Mouse (Mus musculus): Measurements from ENCODE around the gene Vwf. TPM values are rescaled to one million over a fixed set of nuclear protein-coding genes. Genes with fewer than 3 reads are reported as not detected.

Gene Vwf
- total RNA-seq, 2 experiments from 2014 or later: 0.10 to 5.1 TPM

DNA sequence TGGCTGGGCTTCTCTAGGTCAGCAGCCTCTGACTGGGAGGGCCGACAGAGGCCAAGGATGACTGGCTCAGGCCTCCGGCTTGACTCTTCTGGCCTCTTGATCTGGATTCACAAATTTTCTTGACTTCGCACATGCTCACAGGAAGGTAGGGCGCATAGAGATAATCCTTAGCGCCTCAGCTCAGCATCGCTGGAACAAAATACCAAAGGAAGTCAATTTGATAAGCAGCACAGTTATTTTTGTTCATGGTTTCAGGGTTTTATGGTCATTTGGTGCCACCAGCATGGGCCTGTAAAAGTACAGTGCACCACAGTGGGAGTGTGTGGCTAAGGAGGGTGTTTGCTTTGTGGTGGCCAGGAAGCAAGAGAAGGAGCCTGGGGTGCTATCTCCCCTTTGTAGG, 37.1 kb downstream of the Vwf start:
- ATAC-seq (replicated peaks; ENCODE audit: poor library complexity, severe bottlenecking): no peak

DNA sequence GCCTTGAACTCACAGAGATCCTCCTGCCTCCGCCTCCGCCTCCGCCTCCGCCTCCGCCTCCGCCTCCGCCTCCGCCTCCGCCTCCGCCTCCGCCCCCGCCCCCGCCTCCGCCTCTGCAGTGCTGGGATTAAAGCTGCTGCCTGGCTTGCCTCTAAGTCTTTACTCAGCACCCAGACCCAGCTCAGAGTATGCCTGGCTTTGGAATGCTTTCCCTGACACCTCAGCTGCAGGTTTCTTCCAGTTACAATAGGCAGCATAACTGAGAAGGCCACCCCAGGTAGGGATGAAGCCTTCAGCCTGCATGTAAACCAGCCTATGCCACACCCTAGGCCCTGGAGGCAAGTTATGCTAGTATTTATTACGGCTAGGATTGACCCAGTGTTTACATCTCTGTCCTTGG, 37.7 kb downstream of the Vwf start:
- no peak for ATAC-seq (replicated peaks; ENCODE audit: poor library complexity, severe bottlenecking)

DNA sequence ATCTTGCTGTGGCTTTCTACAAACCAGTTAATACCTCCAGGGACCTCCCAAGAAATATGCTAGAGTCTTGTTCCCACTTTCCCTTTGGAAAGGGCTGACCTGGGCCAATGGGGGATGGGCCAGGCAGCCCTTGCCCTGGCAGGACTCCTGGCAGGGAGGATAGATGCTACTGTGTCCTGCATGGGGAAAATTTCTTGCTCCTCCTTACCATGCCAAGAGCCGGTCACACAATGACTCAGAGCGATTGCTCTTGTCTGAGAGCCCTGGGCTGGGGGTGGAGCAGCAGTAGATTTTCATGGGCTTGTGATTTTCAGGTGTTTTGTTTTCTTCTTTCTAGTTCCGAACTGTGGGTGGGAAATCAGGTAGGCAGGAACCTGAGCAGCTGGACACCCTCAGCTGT, 39.0 kb downstream of the Vwf start:
- no peak for ATAC-seq (replicated peaks; ENCODE audit: poor library complexity, severe bottlenecking)

DNA sequence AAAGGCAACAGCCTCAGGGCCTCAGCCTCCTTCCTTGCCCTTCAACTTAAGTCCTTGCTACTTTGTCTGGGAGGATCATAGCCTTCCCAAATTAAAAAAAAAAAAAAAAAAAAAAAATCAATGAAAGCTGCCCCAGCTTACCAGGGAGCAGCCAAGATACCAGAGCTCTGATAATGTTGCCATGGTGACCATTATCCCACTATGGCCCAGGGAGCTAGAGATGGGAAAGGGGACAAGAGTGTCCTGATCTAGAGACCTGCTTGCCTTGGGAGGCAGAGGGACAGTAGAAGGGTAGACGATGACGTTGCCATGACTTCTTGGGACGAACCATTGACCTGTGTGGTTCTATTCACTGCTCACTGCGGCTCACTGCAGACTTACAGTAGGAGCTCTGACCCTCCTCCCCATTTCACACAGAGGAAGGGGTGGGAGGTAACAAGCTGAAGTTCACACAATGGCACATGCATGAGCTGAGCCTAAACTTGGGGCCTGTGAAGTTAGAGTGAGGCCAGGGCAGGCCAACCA, 39.5 kb downstream of the Vwf start:
- ATAC-seq (replicated peaks; ENCODE audit: poor library complexity, severe bottlenecking): no peak

DNA sequence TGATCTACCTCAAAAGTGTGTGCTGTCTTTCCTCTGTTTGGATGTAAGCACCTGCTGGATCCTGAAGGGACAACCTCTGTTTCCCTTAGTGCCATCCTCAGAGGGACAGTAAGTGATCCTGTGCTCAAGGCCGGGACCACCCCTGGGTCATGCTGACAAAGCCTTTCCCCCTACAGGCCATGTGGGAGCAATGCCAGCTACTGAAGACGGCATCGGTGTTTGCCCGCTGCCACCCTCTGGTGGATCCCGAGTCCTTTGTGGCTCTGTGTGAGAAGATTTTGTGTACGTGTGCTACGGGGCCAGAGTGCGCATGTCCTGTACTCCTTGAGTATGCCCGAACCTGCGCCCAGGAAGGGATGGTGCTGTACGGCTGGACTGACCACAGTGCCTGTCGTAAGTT, 41.7 kb downstream of the Vwf start:
- peak; percentile 35; the same call in 1 of the 2 replicates for ATAC-seq (replicated peaks; ENCODE audit: poor library complexity, severe bottlenecking)

DNA sequence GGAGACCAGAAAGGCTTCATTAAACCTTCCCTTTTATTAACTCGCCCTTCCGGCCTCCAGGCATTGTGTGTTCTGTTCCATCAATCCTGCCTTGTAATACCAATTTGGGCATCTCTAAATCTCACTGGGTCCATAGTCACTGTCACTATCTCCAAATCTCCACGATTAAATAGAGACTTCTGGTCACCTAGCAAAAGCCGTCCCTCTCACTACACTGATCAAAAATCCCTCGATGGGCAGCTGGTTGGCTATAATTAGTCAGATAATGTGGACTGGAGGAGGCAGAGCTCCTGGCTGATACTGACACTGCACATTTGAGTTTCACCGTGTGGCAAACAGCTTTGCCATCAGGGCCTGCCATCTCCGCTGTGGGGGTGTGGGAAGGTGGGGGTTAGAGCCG, 42.5 kb downstream of the Vwf start:
- ATAC-seq (replicated peaks; ENCODE audit: poor library complexity, severe bottlenecking): no peak

DNA sequence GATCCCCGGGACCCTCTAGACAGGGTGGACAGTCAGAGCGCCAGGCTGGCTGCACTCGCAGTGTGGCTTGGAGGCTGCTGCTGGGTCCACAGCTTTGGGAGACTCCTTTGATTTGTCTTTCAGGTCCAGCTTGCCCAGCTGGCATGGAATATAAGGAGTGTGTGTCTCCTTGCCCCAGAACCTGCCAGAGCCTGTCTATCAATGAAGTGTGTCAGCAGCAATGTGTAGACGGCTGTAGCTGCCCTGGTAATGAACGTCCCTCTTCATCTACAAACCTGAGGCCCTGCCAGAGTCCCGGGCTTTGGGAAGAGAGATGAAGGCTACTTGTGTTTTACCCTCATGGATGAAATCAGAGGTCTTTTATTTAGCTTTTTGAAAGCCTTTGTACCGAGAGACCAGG, 43.5 kb downstream of the Vwf start:
- no peak for ATAC-seq (replicated peaks; ENCODE audit: poor library complexity, severe bottlenecking)

DNA sequence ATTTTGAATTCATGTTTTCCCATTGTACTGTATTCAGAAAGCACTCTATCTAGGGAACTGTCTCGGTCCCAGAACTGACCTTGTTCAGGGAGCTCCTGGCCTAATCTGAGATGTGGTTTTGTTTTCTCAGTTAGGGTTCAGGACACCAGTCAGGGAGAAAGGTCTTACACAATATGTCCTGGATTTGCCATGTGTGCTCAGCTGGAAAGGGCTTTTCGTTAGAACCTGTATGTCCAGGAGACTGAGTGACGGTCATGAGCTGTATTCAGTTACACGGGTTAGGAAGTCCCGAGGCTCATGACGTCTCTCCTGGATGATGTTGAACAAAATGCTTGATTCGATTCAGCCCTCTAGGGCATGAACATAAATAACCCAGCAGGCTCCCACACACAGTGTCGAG, 43.9 kb downstream of the Vwf start:
- ATAC-seq (replicated peaks; ENCODE audit: poor library complexity, severe bottlenecking): no peak

DNA sequence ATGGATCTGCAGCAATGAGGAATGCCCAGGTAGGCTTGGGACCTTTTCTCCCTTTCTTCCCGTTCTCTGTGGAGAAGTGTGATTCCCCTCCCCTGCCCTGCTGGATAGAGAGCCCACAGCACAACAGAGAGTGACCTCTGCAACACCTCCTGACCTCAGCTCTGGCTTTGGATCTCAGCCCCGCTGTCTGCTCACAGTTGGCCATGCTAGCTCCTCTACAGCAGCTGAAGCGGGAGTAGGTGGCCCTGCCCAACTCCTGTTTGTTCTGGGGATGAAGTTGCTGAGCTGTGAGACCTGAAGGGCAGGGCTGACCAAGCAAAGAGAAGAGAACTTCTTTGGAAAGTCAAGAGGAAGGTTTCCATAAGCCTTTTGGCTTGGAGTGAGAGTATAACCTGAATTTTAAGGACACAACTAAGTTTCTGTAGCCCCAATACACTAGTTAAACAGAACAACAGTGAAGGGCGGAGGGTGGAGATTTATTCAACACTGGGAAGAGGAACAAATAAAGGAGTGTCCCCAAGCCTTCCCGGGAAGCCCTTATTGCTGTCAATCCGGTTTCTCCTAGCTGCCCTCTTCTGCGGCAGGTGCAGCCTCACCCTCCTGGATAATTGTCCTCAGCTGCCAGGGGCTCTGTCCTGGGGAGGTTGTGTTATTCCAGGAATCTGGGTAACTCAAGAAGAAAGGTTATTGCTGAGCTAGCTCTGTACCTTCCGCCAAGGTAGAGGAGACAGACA, 45.2 kb downstream of the Vwf start:
- ATAC-seq (replicated peaks; ENCODE audit: poor library complexity, severe bottlenecking): no peak

DNA sequence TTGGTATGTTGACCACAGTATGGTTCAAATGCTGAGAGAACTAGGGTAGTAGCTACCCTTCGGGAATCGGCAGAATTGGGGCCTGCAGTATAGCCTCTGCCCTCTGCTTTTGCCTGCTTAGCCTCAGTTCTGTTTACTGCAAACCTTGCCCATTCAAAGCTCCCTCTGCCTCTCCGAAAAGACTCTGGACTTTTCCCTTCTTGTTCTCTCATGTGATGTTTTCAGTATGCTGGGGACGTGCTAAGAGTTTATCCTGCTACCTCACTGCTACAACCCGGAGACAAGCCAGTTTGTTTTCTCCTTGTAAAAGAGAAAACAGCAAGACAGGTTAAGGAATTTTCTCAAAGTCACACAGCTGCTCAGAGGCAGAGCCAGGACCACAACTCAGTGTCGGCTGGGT, 46.0 kb downstream of the Vwf start:
- ATAC-seq (replicated peaks; ENCODE audit: poor library complexity, severe bottlenecking): no peak

DNA sequence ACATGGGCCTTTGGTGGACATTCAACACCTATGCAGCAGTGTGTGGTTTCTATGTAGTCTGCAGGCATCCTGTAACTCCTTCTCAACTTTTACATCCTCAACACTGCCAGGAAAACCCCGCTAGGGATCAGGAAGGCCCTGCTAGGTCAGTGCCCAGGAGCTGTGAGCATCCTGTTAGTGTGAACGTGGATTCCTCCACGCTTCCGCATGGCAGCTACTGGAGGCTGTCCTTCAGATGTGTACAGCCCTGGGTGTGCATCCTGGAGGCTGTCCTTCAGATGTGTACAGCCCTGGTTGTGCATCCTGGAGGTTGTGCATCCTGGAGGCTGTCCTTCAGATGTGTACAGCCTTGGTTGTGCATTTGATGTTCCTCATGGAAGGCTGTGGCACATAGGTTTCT, 47.7 kb downstream of the Vwf start:
- no peak for ATAC-seq (replicated peaks; ENCODE audit: poor library complexity, severe bottlenecking)

DNA sequence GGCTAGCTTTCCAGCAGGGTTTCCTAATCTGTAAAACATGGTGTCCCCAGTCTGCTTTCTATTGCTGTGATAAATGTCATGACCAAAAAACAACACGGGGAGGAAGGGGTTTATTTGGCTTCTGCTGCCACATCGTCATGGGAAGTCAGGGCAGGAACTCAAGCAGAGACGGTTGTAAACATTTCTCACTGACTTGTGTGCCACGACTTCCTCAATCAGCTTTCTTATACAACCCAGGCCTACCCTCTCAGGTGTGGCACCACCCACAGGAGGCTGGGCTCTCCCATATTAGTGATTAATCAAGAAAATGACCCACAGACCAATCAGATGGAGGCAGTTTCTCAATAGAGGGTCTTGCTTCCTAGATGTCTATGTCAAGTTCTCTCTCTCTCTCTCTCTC, 48.3 kb downstream of the Vwf start:
- ATAC-seq (replicated peaks; ENCODE audit: poor library complexity, severe bottlenecking): peak; percentile 72

DNA sequence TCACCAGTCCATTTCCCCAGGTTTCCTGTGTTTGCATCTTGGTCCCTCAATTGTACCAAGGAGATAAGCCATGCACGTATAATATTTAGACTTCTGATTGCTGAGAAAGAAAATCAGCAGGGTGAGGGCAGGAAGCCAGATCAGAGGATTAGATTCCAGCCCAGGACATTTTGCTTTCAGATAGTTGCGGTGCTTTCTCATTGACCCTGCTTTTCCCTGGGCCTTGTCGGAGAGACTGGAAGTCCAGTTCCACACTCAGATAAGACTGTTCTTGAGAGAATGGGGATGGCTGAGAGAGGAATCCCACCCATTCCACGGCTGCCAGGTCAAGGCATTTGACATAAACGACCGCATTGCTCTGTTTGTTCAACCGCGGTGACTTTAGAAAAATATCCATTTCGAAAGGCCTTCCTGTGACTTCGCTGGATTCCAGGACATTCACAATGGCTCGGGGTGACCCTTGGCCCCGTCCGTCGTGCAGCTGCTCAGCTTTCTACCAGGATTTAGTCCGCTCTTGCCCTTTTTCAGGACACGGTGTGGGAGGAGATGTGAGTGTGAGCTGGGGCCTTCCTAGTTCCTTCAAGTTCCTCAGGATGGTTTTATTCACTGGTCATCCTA, 50.2 kb downstream of the Vwf start:
- no peak for ATAC-seq (replicated peaks; ENCODE audit: poor library complexity, severe bottlenecking)

DNA sequence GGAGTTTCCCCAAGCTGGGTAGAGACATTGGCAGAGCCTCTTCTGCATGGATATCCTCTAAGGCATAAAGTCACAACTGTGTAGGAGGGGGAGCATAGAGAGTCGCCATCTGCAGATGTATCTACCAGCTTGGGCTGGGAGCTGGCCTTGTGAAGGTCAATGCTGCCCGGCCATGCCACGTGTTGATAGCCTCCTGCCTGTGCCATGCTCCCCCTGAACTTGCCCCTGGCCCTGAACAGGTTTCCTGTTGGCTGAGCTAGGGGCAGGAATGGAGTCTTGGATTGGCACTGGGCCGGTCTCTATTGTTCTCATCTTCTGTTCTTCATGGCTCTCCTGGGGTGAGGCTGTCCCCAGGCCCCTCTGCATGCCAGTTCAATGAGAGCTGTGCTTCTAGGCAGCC, 51.1 kb downstream of the Vwf start:
- no peak for ATAC-seq (replicated peaks; ENCODE audit: poor library complexity, severe bottlenecking)

DNA sequence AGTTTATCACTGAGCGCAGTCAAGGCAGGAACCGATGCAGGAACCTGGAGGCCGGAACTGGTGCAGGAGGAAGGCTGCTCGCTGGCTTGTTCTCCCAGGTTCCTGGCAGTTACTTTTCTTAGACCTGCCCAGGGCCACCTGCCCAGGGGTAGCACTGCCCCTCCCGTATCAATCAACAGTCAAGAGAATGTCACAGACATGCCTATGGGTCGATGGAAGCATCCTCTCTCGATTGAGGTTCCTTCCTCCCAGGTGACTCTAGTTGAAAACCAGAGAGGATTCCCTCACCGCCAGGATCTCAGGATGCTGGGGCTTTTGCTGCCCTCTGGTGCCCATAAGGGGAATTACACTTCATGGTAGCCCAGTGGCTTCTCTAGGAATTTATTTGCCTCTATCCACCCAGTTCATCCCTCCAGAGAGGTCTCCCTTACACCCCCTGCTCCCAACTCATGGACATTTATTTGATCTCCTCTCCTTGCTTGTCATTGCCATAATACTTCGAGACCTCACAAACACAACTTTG, 53.5 kb downstream of the Vwf start:
- peak; percentile 32 for ATAC-seq (replicated peaks; ENCODE audit: poor library complexity, severe bottlenecking)

DNA sequence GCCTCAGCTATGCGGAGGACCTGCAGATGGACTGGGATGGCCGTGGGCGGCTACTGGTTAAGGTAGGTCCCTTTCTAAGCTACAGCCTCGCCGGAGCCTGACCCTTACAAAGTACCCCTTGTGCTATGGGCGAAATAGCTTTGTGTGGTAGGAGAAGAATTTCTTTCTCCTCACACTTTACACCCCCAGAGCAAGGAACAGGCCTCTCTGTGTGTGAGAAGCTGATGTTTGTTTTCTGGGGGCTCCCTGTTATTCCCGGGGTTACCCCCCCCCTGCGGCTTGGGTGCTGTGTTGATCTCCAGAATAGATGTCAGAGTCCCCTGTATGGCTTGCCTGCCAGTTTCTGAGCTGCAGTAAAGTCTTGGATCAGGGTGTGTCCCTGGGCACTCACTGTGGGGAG, 54.1 kb downstream of the Vwf start:
- no peak for ATAC-seq (replicated peaks; ENCODE audit: poor library complexity, severe bottlenecking)

DNA sequence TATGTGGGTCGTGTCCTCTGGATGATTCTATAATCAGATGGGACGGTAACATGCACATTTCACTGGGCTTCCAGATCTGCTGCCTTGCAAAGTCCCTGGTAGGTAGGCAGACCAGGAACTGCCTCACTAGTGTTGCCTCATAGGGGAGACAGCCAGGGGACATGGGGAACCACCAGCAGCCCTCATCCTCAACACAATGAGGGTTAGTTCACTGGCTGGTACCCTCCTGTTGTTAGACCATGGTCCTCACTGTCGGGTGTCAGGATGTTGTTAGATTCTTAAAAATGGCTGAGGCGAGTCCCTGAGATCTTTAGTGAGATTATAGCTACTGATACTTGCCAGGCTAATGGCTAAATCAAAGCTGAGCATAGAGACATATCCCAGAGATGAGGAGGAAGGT, 54.6 kb downstream of the Vwf start:
- no peak for ATAC-seq (replicated peaks; ENCODE audit: poor library complexity, severe bottlenecking)

DNA sequence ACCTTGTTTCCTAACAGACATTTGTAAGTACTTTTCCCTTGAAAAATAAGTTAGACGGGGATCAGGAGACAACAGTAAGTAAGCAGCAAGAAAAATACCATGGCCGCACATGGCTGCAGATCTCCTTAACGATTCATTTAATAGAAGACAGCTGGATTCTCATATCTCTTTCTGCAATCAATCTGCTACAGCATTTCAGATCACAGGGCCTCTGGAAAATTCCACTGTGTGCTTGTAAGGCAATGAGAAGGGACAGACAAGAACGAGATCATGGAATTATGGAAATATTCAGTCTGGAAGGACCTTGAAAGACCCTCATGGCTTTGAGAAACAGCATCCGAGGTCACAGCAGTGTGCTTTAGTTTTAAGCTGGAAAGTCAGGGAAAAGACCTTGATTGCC, 55.2 kb downstream of the Vwf start:
- ATAC-seq (replicated peaks; ENCODE audit: poor library complexity, severe bottlenecking): no peak

DNA sequence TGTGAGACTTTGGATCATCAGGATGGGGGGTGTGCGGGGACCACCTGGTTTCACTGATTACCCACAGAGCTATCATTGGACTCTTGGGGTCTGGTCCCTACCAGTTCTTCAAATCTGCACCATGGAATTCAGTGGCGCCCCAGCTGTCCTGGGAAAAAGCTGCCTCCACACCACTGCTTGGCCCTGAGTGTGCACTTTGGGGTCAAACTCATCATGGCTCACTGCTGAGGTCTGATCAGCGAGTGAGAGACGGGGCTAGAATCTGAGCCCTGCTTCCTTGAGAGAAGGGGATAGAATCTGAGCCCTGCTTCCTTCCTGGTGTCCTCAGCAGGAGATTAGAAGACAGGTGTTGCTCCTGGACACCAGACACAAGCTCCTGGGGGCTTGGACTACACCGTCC, 55.8 kb downstream of the Vwf start:
- no peak for ATAC-seq (replicated peaks; ENCODE audit: poor library complexity, severe bottlenecking)

DNA sequence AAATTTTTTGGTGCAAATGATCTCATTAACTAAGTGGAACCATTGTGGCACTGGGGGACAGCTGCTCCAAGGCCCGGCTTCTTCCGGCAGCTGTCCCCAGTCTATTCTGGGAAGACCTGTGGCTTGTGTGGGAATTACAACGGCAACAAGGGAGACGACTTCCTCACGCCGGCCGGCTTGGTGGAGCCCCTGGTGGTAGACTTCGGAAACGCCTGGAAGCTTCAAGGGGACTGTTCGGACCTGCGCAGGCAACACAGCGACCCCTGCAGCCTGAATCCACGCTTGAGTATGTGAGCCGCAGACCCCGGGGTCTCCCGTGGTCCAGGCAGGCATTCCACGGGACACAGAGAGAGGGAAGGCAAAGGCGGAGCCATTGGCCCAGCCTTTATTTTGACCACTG, 56.7 kb downstream of the Vwf start:
- peak; percentile 75 for ATAC-seq (replicated peaks; ENCODE audit: poor library complexity, severe bottlenecking)

DNA sequence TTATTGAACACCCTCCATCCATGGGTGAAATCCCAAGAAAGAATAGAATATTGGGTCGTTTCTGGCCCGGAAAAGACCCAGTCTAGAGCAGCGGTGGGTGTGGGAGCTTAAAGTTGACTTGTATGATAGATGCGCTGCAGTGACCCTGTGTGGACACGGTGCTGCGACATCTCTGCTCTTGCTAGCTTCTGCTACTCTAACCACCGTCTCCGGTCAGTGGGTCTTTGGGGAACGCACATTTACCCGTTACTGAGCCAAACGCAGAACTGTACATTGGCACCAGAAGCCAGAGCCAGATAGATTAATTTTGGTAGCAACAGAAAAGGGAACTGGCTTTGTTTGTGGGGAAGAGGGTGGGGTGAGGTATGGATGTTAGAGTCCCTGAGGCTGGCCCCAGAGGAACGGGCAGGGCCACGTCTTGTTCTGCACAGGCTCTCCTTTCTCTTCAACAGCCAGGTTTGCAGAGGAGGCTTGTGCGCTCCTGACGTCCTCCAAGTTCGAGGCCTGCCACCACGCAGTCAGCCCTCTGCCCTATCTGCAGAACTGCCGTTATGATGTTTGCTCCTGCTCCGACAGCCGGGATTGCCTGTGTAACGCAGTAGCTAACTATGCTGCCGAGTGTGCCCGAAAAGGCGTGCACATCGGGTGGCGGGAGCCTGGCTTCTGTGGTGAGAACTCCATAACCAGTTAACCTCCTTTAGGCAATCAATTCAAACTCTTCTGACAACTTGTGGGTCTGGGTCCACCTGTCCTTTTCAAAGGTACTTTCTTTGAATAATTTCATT, 57.3 kb downstream of the Vwf start:
- ATAC-seq (replicated peaks; ENCODE audit: poor library complexity, severe bottlenecking): peak; percentile 59
